Mouse (Mus musculus) stomach, postnatal 0 days (tissue): ENCODE measurements at regions not wholly inside any gene's neighbourhood (a gene's known extent, or its start where the extent isn't known, plus 50 kb on each side); places are given as distances from the start of the nearest gene placed in this dataset.

Experiments
- CTCF ChIP-seq: IDR thresholded peaks from 2 replicates; pipeline ENCODE4 v1.5.1; 2016; ENCODE audit warnings: antibody characterized with exemption, low read depth, mild to moderate bottlenecking, moderate library complexity
- EP300 ChIP-seq: optimal IDR thresholded peaks from 2 replicates; pipeline ENCODE3; 2016; ENCODE audit warnings: antibody characterized with exemption

DNA sequence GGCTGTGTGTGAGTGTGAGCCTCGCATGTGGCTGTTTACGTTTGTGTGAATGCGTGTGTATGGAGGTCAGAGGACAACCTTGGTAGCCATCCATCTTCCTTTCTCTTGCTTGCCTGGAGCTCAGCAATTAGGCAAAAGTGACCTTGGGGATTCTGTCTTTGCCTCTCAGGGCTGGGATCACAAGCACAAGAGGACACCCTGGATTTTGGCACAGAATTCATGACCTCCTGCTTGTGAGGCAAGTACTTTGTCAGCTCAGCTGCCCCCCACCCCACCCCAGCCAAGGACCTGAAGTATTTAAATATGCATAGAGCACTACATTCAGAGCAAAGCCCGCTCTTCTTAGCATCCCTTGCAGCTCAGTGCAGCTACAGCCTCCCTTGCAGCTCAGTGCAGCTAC lies 84.6 kb upstream of the Sulf2 start:
- TF ChIP-seq CTCF (no peak), EP300 (no peak)
